10 mouse cellular contexts compared by ENCODE assay signal in the genomic region with DNA sequence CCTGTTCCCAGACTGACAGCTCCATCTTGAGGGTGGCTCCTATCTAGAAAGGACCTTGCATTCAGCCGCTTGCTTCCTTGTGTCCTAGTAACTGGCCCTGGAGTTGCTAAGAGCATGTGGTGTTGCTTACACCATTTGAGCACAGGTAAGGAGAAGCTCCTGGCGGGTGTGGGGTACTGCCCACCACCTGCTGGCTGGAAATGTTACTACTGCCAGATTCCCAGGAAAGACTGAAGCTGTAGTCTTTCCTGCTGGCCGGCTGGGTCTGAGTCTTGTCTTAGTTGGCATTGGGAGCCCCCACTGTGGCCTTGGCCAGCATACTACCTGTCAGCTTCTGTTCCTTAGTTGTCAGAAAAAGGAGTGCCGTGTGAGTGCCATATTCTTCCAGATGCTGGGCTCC. TPM values are rescaled to one million over a fixed set of nuclear protein-coding genes. Genes with fewer than 3 reads are reported as not detected.
DNase-seq lines count a peak whose midpoint lies in the region; ATAC-seq and TF ChIP-seq lines count a peak whose summit lies in the region.
"Had no signal": no experiment of that assay in that cellular context is flagged by ENCODE, and none has a peak within 500 bp of the region (broad histone marks: within the 10 kb centered on the region; RNA-seq: fewer than 3 reads in every experiment).

No protein-coding gene starts in this region.

- TF ChIP-seq POLR2A in cortical plate, adult 2 months (IDR thresholded peaks at IDR 0.05; ENCODE audit: extremely low read depth, insufficient read depth, low read length): no peak

- TF ChIP-seq CTCF in layer of hippocampus, adult 2 months (conservative IDR thresholded peaks at IDR 0.05): peak; percentile 66
- 0 out of 2 replicates have a peak, but pooled peaks have one; percentile 27 for TF ChIP-seq CTCF in cortical plate, adult 2 months (IDR thresholded peaks at IDR 0.05; ENCODE audit: extremely low read depth, insufficient read depth, low read length)

- H3K36me3 ChIP-seq in ES-E14 (ENCODE audit: control insufficient read depth, insufficient read depth, low read length, poor library complexity, severe bottlenecking): peaks cover 3% of the 10 kb centered on the region; the same call in 1 of the 2 replicates
- peaks cover 37% of the 10 kb centered on the region for H3K36me3 ChIP-seq in limb, embryonic 12.5 days
- H3K36me3 ChIP-seq: midbrain, embryonic 12.5 days had no signal

- in situ Hi-C loops in ES-E14 (cut with MboI; ENCODE audit: low sequenced_read_pairs in 2 of 2, unreplicated experiment in 2 of 2): no loop called here

- H3K4me2 ChIP-seq in limb, embryonic 12.5 days: peak overlapping the region; percentile 95
- H3K4me2 ChIP-seq: midbrain, embryonic 12.5 days had no signal

- no peak for DNase-seq in layer of hippocampus, adult 2 months (ENCODE audit: low spot score in 2 of 2)
- DNase-seq in layer of hippocampus, adult 18-20 months (ENCODE audit: low spot score in 2 of 2): no peak
- no peak for DNase-seq in ES-E14 (ENCODE audit: low read depth, low spot score)
- DNase-seq in testis, postnatal 14 days (ENCODE audit: low spot score): no peak
- no peak for DNase-seq in adrenal gland, adult 18-20 months (ENCODE audit: low spot score in 2 of 2)
- no peak for DNase-seq in B cell, adult 2 months
- DNase-seq: thymus, postnatal 36 days had no signal

- no peak for ATAC-seq in limb, embryonic 12.5 days (ENCODE audit: insufficient number of reproducible peaks, insufficient read depth, low FRiP score, low TSS enrichment, low read depth)

- H3K27me3 ChIP-seq in limb, embryonic 12.5 days: peaks cover 19% of the 10 kb centered on the region

- H3K4me3 ChIP-seq in layer of hippocampus, adult 2 months: no peak overlapping the region
- H3K4me3 ChIP-seq in ES-E14 (ENCODE audit: insufficient read depth in 1 of 2, low read depth in 1 of 2, low read length in 2 of 2, poor library complexity in 1 of 2, severe bottlenecking in 1 of 2): no peak overlapping the region
- no peak overlapping the region for H3K4me3 ChIP-seq in cortical plate, adult 2 months (ENCODE audit: insufficient read depth, low read length)
- peak overlapping the region; percentile 74 for H3K4me3 ChIP-seq in limb, embryonic 12.5 days (replicated peaks)
- H3K4me3 ChIP-seq: midbrain, embryonic 12.5 days had no signal

- no peaks in the 10 kb centered on the region for H3K9me3 ChIP-seq in ES-E14 (ENCODE audit: control insufficient read depth, insufficient read depth, low read depth, low read length)
- no peaks in the 10 kb centered on the region for H3K9me3 ChIP-seq in limb, embryonic 12.5 days
- H3K9me3 ChIP-seq: midbrain, embryonic 12.5 days had no signal

- no peak overlapping the region for H3K9ac ChIP-seq in ES-E14 (ENCODE audit: insufficient read depth, low read depth, low read length, poor library complexity, severe bottlenecking)
- no peak overlapping the region for H3K9ac ChIP-seq in limb, embryonic 12.5 days (replicated peaks)
- H3K9ac ChIP-seq: midbrain, embryonic 12.5 days had no signal

- peaks cover 2 to 16% of the 10 kb centered on the region in 2 experiments; a peak in 3 of 4 replicates for H3K4me1 ChIP-seq in ES-E14 (ENCODE audit: control insufficient read depth in 2 of 2, insufficient read depth in 2 of 2, low read length in 2 of 2, poor library complexity in 1 of 2)
- no peaks in the 10 kb centered on the region for H3K4me1 ChIP-seq in cortical plate, adult 2 months (ENCODE audit: control insufficient read depth, insufficient read depth, low read length)
- H3K4me1 ChIP-seq in limb, embryonic 12.5 days (replicated peaks): peaks cover 61% of the 10 kb centered on the region

- 49% methylated on average over 4 of the region's 4 CpGs for WGBS in limb, embryonic 12.5 days

- H3K27ac ChIP-seq in layer of hippocampus, adult 2 months: no peak overlapping the region
- H3K27ac ChIP-seq in ES-E14 (ENCODE audit: insufficient read depth, low read depth, low read length, poor library complexity, severe bottlenecking): no peak overlapping the region
- H3K27ac ChIP-seq in cortical plate, adult 2 months (ENCODE audit: insufficient read depth, low read length): no peak overlapping the region
- no peak overlapping the region for H3K27ac ChIP-seq in limb, embryonic 12.5 days
- H3K27ac ChIP-seq: midbrain, embryonic 12.5 days had no signal

TF ChIP-seq in ES-E14, 5 proteins besides CTCF, POLR2A, EP300 and RAD21:
- TF ChIP-seq CHD2 (IDR thresholded peaks at IDR 0.05; ENCODE audit: low read depth, low read length) (no peak), ZC3H11A (IDR thresholded peaks at IDR 0.05; ENCODE audit: borderline replicate concordance, low read depth, low read length) (peak; percentile 18; the same call in 1 of the 2 replicates)

RNA-seq across cellular contexts. Expression of gene Sned1, which starts 2.6 kb away (rescaled TPM):
- total RNA-seq in layer of hippocampus, adult 2 months (2021): 1 to 10 TPM; 4.7 to 7.7 TPM
- 1 to 10 TPM; 4.8 to 6.1 TPM for total RNA-seq in layer of hippocampus, adult 18-20 months (2021)
- 11.8 and 13.3 TPM in 2 replicates for total RNA-seq in ES-E14 (2012; rRNA removed)
- 6.3 and 7.1 TPM in 2 replicates for polyA plus RNA-seq in cortical plate, adult 2 months (2012; rRNA removed)
- 39.5 and 45.7 TPM in 2 replicates for polyA plus RNA-seq in limb, embryonic 12.5 days (2016; fragmentation: Nextera tagmentation; extraction: Ambion mirVana)
- total RNA-seq in adrenal gland, adult 18-20 months (2021): 10 to 100 TPM; 10.7 to 22.3 TPM
